Mouse (Mus musculus): ENCODE measurements around the gene 5730455P16Rik.
"Not testable (repeated sequence)": the region's sequence is repeated elsewhere in the genome, so short reads cannot be mapped to it uniquely, and the experiment has no call there.

5730455P16Rik gene

DNA sequence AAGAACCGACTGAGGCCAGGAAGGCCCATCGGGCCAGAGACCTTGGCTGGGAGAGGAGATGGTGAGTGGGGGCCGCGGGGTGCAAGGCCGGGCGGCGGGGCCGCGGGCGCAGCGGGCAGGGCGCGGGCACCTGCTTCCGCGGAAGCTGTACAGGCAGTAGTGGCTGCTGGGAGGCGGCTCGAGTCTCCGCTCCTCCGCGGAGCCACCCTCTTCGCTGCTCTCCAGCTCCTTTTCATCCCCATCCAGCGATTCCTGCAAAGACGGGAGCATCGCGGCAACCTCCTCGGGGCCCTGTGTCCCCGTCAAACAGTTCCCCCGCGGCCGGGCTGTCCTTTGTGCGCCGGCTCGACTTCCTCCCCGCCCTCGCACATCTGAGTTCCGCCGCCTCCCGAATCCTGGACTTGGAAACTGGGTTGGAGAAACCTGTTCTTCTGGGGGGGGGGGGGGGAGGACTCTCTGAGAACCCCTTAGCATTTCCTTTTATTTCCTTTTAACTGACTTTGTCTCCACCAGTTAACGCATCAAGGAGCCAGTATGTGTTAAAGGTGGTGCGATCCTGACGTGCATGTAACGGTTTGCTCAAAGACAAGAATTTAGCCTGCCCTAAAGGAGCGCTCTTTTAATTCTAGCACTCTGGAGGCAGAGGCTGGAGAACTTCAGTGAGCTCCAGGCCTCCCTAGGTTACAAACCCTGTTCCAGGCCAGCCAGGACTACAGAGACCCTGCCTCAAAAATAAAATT is at the start of gene 5730455P16Rik:
5730455P16Rik (minus strand) TSS at position 323 of the 740 bp plus-strand sequence.
- peak; percentile 87 for DNase-seq (ENCODE audit: extremely low read depth, insufficient read length, low spot score)

DNA sequence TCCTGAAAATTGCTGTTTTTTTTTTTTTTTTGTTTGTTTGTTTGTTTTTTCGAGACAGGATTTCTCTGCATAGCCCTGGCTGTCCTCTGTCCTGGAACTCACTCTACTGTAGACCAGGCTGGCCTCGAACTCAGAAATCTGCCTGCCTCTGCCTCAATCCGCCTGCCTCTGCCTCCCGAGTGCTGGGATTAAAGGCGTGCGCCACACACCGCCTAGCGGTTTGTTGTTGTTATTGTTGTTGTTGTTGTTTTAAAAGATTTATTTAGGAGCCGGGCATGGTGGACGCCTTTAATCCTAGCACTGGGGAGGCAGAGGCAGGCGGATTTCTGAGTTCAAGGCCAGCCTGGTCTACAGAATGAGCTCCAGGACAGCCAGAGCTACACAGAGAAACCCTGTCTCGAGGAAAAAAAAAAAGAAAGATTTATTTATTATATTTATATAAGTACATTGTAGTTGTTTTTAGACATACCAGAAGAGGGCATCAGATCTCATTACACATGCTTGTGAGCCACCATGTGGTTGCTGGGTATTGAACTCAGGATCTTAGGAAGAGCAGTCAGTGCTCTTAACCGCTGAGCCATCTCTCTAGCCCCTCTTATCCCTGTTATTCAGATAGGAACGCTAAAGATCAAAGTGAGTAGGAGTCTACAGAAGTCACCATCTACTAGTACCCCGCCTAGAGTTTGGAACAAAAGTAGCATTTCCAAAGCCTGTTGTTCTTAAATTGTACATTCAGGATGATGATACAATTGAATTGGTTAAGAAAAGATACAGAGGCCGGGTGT is 48.4 kb upstream of the 5730455P16Rik start:
- DNase-seq (ENCODE audit: extremely low read depth, insufficient read length, low spot score) = not testable (repeated sequence)

DNA sequence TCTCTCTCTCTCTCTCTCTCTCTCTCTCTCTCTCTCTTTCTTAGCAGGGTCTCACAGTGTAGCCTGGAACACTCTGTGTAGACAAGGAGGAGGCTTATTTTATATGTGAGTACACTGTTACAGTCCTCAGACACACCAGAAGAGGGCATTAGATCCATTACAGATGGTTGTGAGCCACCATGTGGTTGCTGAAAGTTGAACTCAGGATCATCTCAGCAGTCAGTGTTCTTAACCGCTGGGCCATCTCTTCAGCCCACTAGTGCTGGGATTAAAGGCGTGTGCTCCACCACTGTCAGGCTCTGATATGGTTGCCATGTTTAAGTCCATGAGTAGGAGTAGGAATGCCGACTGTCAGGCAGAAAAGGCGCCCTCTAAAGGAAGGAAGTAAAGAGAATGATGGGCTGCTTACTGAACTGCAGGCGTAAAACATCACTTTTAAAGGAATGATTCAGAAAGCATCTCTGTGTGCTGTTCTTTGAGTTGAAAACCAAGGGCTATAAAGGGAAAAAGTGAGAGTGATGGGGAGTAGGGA is 47.5 kb upstream of the 5730455P16Rik start:
- no peak for DNase-seq (ENCODE audit: extremely low read depth, insufficient read length, low spot score)

DNA sequence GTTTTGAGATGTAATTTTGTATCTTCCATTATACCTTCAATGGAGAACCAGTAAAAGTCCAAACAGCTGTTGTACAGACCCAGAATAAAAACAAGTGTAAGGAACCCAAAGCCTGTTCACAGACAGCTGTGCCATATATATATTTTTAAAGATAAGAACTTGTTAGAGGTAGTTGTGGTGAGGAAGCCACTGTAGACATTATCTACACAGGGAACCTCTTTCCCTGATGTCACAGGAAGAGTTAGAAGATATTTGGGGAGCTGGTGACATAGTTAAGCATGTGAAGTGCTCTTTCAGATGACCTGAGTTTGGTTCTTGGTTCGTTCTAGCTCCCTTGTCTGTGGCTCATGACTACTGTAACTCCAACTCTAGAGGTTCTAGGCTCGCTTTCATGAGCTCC is 46.9 kb upstream of the 5730455P16Rik start:
- no peak for DNase-seq (ENCODE audit: extremely low read depth, insufficient read length, low spot score)

DNA sequence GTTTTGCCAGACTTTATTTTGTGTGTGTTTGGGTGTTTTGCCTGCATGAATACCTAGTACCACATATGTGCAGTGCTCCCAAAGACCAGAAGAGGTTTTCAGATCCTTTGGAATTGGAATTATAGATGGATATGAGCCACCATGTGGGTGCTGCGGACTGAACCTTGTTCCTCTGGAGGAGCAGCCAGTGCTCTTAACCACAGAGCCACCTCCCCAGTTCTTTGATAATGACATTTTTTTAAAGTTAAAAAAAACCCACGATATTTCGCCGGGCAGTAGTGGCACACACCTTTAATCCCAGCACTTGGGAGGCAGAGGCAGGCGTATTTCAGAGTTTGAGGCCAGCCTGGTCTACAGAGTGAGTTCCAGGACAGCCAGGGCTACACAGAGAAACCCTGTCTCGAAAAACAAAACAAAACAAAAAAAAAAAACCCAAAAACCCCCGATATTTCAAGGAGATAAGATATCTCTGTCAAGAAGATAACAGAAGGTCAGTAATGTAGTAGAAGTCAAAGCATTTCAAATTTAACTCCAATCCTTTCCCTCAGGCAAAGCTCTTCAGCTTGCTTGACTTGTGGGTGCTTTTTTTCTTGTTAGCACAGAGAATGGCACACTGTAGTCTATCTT is 43.7 kb upstream of the 5730455P16Rik start:
- DNase-seq (ENCODE audit: extremely low read depth, insufficient read length, low spot score) = no peak

DNA sequence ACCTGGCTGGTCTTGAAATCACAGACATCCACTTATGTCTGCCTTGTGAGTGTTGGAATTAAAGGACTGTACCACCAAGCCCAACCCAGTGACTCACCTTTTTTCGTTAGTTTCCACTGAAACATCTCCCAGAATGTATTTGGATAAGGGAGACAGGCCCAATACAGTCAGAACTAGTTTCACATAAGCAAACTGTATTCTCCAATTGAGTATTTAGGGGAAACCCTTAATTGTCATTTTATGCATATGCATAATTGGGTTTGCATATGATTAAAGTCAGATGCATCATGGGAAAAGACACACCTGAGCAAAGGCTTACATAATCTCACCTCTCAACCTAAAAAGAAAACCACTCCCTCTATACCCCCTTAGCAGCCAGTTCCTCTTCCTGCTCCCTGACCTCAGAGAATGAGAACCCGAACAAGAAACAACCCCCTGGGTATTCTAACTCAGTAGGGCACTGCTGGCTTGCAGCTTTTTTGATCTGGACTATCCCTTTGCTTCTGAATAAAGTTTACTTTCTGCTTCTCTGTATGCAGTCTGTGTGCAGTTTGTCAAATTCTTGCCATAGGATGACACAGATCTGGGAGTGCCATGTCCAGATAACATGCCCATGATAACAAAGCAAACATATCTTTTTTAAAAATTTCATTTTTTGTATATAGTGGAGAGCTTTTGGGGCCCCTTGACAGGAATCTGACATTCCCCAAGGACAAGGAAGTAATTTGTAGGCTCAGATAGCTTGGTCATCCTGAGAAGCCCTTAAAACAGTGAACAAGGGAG is 42.6 kb upstream of the 5730455P16Rik start:
- no peak for DNase-seq (ENCODE audit: extremely low read depth, insufficient read length, low spot score)

DNA sequence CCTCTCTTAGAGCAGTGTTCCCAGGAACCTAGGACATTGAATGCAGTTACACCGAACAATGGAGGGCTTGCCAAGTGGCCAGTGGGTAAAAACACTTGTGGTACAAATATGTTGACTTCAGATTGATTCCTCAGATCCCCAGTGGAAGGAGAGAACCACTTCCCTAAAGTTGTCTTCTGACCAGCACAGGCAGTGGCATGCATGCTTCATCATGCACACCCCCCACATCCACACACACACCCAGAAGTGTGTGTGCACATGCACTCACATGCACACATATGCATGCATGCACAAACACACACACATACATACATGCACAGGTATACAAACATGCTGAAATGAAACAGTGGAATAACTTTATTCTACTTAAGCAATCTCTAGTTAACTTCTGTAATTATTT is 41.9 kb upstream of the 5730455P16Rik start:
- DNase-seq (ENCODE audit: extremely low read depth, insufficient read length, low spot score) = no peak

DNA sequence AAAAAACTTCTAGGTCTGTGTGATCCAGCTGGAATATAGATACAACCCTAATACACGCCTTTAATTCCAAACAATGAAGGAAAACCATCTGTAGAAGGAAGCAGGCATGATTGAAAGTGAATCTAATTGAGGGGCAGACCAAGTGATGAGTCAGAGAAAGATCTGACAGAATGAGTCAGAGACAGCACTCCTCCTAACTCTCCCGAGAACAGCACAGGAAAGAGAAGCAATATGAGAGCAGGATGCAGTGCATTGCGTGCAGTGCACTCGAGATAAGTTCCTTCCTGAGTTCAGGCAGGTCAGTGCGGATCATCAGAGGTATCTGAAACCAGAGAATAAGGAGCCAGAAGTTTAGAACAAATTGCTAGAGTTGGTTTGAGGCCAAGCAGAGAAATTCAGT is 39.3 kb upstream of the 5730455P16Rik start:
- peak; percentile 36 for DNase-seq (ENCODE audit: extremely low read depth, insufficient read length, low spot score)

DNA sequence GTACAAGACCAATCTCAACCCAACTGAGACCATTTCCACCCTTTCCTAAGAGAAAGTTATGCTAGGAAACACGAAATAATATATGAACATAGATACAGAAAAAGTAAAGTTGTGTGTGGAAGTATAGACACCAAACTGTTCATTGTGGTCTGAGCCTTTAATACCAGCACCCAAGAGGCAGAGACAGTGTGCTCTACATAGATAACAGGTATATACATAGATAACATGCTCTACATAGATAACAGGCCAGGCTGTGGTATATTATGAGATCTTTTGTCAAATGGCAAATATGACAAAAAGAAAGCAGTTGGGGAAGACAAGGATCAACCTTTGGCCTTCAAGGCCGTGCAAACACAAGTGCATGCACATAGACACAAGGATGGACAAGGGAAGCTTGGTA is 32.5 kb upstream of the 5730455P16Rik start:
- no peak for DNase-seq (ENCODE audit: extremely low read depth, insufficient read length, low spot score)

DNA sequence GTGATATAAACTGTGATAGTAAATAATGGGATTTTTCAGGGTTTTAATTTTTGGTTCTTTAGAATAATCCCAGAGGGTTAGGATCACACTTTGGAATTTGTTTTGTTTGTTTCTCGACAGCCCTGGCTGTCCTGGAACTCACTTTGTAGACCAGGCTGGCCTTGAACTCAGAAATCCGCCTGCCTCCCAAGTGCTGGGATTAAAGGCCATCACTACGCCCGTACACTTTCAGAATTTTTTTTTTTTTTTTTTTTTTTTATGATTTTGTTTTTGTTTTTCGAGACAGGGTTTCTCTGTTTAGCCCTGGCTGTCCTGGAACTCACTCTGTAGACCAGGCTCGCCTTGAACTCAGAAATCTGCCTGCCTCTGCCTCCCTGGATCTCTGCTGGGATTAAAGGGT is 30.0 kb upstream of the 5730455P16Rik start:
- DNase-seq (ENCODE audit: extremely low read depth, insufficient read length, low spot score) = not testable (repeated sequence)

DNA sequence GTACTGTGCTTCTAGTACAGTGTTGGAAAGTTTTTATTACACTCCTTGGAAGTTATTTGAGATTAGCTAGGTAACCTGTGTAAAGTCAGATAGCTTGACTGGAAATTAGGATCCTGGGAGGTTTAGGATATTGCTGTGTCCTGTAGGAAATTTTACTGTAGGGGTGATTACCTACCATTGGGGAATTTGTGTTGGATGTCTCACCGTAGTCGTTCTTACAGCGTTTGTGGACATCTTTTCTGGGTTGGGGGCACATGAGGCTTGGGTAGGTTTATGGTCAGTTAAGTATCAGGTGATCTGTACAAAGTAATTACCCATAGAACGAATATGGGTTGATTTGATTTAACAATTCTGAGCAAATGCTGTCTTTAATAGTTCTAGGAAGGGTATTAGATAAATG is 18.8 kb upstream of the 5730455P16Rik start:
- DNase-seq (ENCODE audit: extremely low read depth, insufficient read length, low spot score) = no peak

DNA sequence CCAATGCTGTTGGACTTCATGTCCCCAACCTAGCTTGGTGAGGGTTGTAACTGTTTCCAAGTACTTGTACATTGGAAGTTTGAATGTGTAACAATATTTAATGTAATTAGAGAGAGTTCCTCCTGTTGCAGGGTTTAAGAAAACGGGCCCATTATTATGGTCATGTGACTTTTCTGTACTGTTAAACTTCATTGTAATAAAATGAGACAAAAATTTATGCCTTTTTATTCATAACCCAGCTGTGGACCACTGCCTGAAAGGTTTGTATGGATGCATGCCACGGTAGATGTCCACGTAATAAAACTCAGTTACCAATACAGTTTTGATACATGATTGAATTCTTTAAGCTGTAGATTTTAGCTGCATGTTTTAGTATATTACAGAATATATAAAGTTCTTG is 18.1 kb upstream of the 5730455P16Rik start:
- DNase-seq (ENCODE audit: extremely low read depth, insufficient read length, low spot score) = no peak

DNA sequence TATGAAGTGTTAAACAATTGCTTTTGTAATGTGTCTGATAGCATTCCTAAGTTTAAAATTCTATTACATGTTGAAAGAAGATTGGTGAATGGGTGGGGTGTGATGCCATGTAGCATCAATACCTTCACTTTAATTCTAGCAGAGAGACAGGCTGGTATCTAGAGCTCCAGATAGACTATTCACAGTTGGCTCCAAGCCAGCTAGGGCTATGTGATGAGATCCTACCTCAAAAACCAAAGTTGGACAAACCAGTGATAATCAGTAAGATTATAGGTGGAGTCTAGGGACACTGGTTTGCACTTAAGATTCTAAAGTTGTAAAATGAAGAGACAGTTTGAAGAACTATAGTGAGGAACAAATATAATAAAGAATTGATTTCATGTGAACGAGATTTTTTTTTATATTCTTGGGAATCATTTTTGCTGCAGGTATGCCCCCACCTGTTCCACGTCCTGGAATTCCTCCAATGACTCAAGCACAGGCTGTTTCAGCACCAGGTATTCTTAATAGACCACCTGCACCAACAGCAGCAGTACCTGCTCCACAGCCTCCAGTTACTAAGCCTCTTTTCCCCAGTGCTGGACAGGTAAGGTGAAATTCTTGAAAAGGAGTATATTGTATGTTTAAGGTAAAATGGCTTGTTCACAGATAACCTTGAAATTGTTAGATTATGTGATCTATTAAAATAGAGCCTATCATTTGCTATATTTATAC is 13.7 kb upstream of the 5730455P16Rik start:
- DNase-seq (ENCODE audit: extremely low read depth, insufficient read length, low spot score) = no peak

DNA sequence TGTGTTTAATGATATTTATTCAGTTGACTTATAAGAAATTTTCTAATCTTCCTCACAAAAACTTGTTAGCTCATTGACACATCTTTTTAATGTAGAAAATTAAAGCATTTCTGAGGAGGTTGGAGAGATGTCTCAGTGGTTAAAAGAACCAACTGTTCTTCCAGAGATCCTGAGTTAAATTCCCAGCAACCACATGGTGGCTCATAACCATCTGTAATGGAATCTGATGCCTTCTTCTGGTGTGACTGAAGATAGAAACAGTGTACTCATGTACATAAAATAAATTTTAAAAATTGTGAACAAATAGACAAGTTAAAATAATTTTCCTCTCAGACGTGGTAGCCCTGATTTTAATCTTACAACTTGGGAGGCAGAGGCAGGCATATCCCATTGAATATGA is 12.1 kb upstream of the 5730455P16Rik start:
- no peak for DNase-seq (ENCODE audit: extremely low read depth, insufficient read length, low spot score)

DNA sequence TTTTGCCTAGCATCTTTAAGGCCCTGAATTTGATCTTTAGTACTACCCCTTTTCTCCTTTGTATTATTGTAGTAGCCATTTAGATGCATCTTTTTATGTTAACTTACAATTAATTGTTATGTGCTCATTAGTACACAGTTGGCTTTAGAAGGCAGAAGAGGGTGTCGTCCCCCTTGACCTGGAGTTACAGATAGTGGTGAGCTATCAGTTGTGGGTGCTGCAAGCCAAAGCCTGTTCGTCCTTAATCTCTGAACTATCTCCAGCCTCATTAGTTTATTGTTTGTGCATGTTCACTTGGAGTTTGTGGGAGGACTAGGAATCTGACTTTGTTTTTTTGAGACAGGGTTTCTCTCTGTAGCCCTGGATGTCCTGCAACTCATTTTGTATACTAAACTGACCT is 9.0 kb upstream of the 5730455P16Rik start:
- DNase-seq (ENCODE audit: extremely low read depth, insufficient read length, low spot score) = no peak

DNA sequence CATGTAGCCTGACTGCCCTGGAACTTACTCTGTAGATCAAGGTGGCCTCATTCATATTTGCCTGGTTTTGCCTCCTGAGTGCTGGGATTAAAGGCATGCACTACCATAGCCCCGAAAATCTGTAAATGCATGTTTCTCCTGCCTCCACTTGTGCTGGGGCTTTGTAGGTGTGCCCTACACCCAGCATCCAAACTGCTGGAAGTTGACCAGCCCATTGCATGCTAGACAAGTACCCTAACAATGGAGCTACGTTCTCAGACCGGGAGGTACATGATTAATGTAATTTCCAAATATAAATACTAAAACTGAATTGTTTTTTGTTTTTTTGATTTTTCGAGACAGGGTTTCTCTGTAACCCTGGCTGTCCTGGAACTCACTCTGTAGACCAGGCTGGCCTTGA is 7.2 kb upstream of the 5730455P16Rik start:
- no peak for DNase-seq (ENCODE audit: extremely low read depth, insufficient read length, low spot score)

DNA sequence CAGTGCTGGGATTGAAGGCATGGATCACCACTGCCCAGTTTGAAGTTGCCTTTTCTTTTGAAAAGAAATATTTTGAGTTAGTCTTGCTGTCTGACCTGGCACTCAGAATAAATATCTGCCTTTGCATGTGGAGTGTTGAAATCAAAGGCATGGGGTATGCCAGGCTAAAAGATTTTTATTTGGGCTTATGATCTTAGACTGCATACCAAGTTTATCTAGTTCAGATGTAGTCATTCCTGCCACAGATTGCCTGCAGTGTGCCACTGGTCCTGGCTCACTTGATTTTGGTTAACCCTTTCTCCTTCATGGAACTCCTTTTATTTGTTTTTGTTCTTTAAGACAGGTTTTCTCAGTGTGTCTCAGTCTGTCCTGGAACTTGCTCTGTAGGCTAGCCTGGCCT is 6.6 kb upstream of the 5730455P16Rik start:
- DNase-seq (ENCODE audit: extremely low read depth, insufficient read length, low spot score) = no peak

DNA sequence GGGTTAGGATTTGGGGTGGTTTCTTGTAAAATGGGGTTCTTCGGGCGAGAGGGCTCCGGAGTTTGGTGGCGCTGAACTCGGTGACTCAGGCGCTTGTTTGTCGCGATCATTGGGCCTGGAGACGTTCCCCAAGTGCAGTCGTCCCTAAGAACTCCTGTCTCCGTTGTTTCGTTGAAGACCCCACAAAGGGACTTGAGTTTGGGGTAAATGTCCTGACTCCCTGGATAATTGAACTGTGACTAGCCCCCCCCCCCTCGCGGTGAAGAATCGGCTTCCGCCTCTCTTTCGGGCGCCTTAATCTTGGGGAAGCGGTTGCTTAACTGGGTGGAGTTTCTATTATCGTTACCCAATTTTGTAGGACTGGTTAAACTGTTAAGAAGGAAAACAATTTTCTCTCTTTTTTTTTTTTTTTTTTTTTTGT is 5.8 kb upstream of the 5730455P16Rik start:
- DNase-seq (ENCODE audit: extremely low read depth, insufficient read length, low spot score) = no peak

DNA sequence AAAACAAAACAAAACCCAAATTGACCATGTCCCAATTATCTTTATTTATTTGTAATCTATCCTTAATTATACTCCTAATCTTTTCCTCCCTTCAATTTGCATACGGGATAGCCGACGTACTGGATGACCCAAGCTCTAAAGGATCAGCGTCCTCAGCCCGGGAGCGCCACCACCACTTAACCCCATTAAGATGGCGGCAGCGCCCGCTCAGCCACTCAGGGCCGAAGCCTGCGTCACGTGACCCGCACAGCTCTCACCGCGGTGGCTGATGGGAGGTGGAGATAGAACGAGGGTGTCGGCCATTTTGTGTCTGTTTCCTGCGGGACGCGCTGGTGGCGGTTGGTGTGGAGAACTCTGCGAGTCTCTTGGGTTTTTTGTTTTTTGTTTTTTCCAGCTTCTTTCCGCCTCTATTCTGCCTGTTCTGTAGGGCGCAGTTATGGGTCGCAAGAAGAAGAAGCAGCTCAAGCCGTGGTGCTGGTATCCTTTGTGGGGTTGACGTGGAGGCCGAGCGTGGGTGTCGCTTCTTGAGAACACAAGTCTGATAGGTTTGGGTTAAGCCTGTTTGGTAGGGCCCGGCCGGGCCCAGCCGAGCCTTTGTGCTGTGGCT is 5.3 kb upstream of the 5730455P16Rik start, which contains the start of gene Zfp207:
Zfp207 (plus strand) TSS at position 261 of the 607 bp plus-strand sequence.
- peak; percentile 93 for DNase-seq (ENCODE audit: extremely low read depth, insufficient read length, low spot score)
